Mouse (Mus musculus): ENCODE data around the gene Klc2. TPM values are rescaled to one million over a fixed set of nuclear protein-coding genes. Genes with fewer than 3 reads are reported as not detected.

The Klc2 gene
- total RNA-seq, 2 experiments from 2014 or later, result 58.6 to 61.0 TPM

GRCm38 (mm10) chr19:5073028-5073427 is 45.3 kb downstream of the Klc2 start:
- peak; percentile 51 for DNase-seq (ENCODE audit: low spot score)

- no peak for DNase-seq (ENCODE audit: low spot score)
Measured at GRCm38 (mm10) chr19:5072389-5073019, 45.9 kb downstream of the Klc2 start.

- peak; percentile 83 for DNase-seq (ENCODE audit: low spot score)
Measured at GRCm38 (mm10) chr19:5071545-5072369, 46.6 kb downstream of the Klc2 start.

GRCm38 (mm10) chr19:5071077-5071476 is 47.3 kb downstream of the Klc2 start:
- no peak for DNase-seq (ENCODE audit: low spot score)

GRCm38 (mm10) chr19:5069978-5070377 is 48.4 kb downstream of the Klc2 start:
- no peak for DNase-seq (ENCODE audit: low spot score)

GRCm38 (mm10) chr19:5069486-5069885 is 48.9 kb downstream of the Klc2 start:
- no peak for DNase-seq (ENCODE audit: low spot score)

GRCm38 (mm10) chr19:5068570-5069234 is 49.7 kb downstream of the Klc2 start:
- DNase-seq (ENCODE audit: low spot score), result no peak

- DNase-seq (ENCODE audit: low spot score), result peak; percentile 75
Measured at GRCm38 (mm10) chr19:5067867-5068569, 50.3 kb downstream of the Klc2 start, which contains the start of gene Cd248. Gene Cd248, plus strand, starts transcription at chr19:5068078.

- no peak for DNase-seq (ENCODE audit: low spot score)
Measured at GRCm38 (mm10) chr19:5067040-5067799, 51.1 kb downstream of the Klc2 start.

- peak; percentile 73 for DNase-seq (ENCODE audit: low spot score)
Measured at GRCm38 (mm10) chr19:5065104-5065503, 53.3 kb downstream of the Klc2 start.

GRCm38 (mm10) chr19:5062446-5062845 is 55.9 kb downstream of the Klc2 start:
- peak; percentile 72 for DNase-seq (ENCODE audit: low spot score)

GRCm38 (mm10) chr19:5062041-5062440 is 56.3 kb downstream of the Klc2 start:
- no peak for DNase-seq (ENCODE audit: low spot score)

GRCm38 (mm10) chr19:5060365-5061330 is 57.7 kb downstream of the Klc2 start:
- DNase-seq (ENCODE audit: low spot score), result peak; percentile 67

GRCm38 (mm10) chr19:5058801-5059771 is 59.3 kb downstream of the Klc2 start:
- DNase-seq (ENCODE audit: low spot score), result no peak

- DNase-seq (ENCODE audit: low spot score), result no peak
Measured at GRCm38 (mm10) chr19:5057876-5058775, 60.2 kb downstream of the Klc2 start.

All from gastrocnemius, adult 18-20 months (tissue).